Mouse (Mus musculus): ENCODE measurements around the gene Sv2c. TPM values are rescaled to one million over a fixed set of nuclear protein-coding genes. Genes with fewer than 3 reads are reported as not detected.

Sv2c gene
- polyA plus RNA-seq, 1 experiment = 12.0 TPM

DNA sequence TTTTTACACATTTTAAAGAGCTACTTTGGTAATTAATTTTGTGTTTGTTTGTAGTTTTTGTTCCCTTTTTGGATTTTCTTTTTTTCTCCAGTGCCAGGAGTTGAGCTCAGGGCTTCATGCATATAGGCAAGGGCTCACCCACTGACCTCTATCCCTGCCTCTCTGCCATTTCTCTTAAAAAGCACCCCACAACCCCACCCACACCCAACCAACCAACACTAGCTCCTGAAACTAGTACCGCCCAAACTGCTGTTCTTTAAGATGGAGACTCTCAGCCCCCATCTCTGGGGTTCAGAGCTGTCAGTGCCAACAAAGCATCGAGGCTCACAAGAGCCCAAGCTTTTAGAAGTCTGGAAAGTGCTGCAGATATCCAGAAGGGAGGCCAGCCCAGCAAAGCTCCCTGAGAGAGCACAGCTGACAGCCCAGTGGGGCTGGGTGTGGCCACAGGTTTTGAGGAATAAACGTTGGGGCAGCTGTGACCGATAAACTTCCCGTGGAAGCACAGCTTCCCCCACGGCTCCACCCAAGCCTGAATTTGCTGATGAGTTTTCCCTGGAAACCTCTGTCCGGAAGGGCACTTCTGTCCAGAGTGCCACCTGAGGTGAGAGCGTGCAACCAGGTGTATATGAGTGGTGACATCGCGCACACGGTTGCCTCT lies 181.8 kb downstream of the Sv2c start:
- no peak for TF ChIP-seq CTCF (IDR thresholded peaks at IDR 0.05; ENCODE audit: extremely low read depth, insufficient read depth, low read length)
- TF ChIP-seq POLR2A (IDR thresholded peaks at IDR 0.05; ENCODE audit: extremely low read depth, insufficient read depth, low read length) = no peak
- no peak overlapping the region for H3K27ac ChIP-seq (ENCODE audit: insufficient read depth, low read length)
- H3K4me1 ChIP-seq (ENCODE audit: control insufficient read depth, insufficient read depth, low read length) = no peaks in the 10 kb centered on the region
- no peak overlapping the region for H3K4me3 ChIP-seq (ENCODE audit: insufficient read depth, low read length)

- no peaks in the 10 kb centered on the region for H3K4me1 ChIP-seq (ENCODE audit: control insufficient read depth, insufficient read depth, low read length)
- H3K27ac ChIP-seq (ENCODE audit: insufficient read depth, low read length) = no peak overlapping the region
- no peak for TF ChIP-seq CTCF (IDR thresholded peaks at IDR 0.05; ENCODE audit: extremely low read depth, insufficient read depth, low read length)
- TF ChIP-seq POLR2A (IDR thresholded peaks at IDR 0.05; ENCODE audit: extremely low read depth, insufficient read depth, low read length) = no peak
- no peak overlapping the region for H3K4me3 ChIP-seq (ENCODE audit: insufficient read depth, low read length)
These were observed 183.0 kb downstream of the Sv2c start for GRCm38 (mm10) chr13:95949356-95949755.

- H3K27ac ChIP-seq (ENCODE audit: insufficient read depth, low read length) = no peak overlapping the region
- no peak overlapping the region for H3K4me3 ChIP-seq (ENCODE audit: insufficient read depth, low read length)
- no peaks in the 10 kb centered on the region for H3K4me1 ChIP-seq (ENCODE audit: control insufficient read depth, insufficient read depth, low read length)
- TF ChIP-seq CTCF (IDR thresholded peaks at IDR 0.05; ENCODE audit: extremely low read depth, insufficient read depth, low read length) = no peak
- no peak for TF ChIP-seq POLR2A (IDR thresholded peaks at IDR 0.05; ENCODE audit: extremely low read depth, insufficient read depth, low read length)
These were observed 183.6 kb downstream of the Sv2c start for GRCm38 (mm10) chr13:95948821-95949220.

DNA sequence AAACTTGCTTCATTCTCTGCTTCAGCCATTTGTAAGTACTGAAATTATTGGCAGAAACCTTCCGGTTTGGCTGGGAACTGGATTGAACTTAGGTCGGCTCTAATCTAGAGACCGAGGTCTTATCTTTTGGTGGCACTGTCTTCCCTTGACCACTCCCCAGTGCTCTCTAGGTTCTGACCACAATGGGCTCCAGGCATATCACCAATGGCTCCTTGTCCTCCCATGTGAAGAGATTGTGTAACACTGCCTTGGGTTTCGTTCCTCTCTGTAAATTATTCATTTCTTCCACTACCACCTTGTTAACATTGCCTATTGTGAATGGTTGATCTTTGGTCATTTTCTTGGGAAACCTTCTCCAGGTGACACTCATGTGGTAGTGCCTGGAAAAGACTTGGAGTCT lies 184.0 kb downstream of the Sv2c start:
- H3K27ac ChIP-seq (ENCODE audit: insufficient read depth, low read length) = no peak overlapping the region
- TF ChIP-seq CTCF (IDR thresholded peaks at IDR 0.05; ENCODE audit: extremely low read depth, insufficient read depth, low read length) = no peak
- TF ChIP-seq POLR2A (IDR thresholded peaks at IDR 0.05; ENCODE audit: extremely low read depth, insufficient read depth, low read length) = no peak
- no peak overlapping the region for H3K4me3 ChIP-seq (ENCODE audit: insufficient read depth, low read length)
- no peaks in the 10 kb centered on the region for H3K4me1 ChIP-seq (ENCODE audit: control insufficient read depth, insufficient read depth, low read length)

DNA sequence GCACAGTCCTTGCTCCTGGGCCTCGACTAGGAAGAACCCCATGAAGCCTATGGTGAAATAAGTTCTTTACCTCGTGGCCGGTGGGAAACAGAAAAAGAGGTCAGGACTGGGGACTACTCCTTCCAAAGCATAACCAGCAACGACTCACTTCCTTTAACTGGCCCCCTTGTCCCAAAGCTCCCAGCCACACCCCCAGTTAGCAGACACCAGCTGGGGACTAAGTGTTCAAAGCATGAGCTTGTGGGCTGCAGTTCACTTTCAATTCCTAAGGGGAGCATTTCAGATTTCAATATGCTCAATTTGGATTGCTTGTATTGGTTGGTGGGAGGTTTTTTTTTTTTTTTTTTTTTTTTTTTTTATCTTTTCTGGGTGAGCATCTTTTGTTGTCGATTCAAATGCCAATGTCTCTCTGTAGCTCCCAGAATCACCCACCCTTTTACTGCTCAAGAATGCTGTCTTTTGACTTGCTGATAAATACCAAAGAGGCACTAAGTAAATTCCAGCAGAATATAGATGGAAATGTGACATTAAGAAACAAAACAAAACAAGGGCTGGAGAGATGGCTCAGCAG lies 186.4 kb downstream of the Sv2c start:
- Histone ChIP-seq H3K4me1 (ENCODE audit: control insufficient read depth, insufficient read depth, low read length) (peaks cover 2% of the 10 kb centered on the region), H3K27ac (ENCODE audit: insufficient read depth, low read length) (no peak overlapping the region), H3K4me3 (ENCODE audit: insufficient read depth, low read length) (no peak overlapping the region)
- no peak for TF ChIP-seq POLR2A (IDR thresholded peaks at IDR 0.05; ENCODE audit: extremely low read depth, insufficient read depth, low read length)
- no peak for TF ChIP-seq CTCF (IDR thresholded peaks at IDR 0.05; ENCODE audit: extremely low read depth, insufficient read depth, low read length)

- Histone ChIP-seq H3K27ac (ENCODE audit: insufficient read depth, low read length) (no peak overlapping the region), H3K4me3 (ENCODE audit: insufficient read depth, low read length) (no peak overlapping the region), H3K4me1 (ENCODE audit: control insufficient read depth, insufficient read depth, low read length) (peaks cover 2% of the 10 kb centered on the region)
- TF ChIP-seq POLR2A (IDR thresholded peaks at IDR 0.05; ENCODE audit: extremely low read depth, insufficient read depth, low read length) (no peak), CTCF (IDR thresholded peaks at IDR 0.05; ENCODE audit: extremely low read depth, insufficient read depth, low read length) (no peak)
These were observed 187.8 kb downstream of the Sv2c start for GRCm38 (mm10) chr13:95944621-95945020.

DNA sequence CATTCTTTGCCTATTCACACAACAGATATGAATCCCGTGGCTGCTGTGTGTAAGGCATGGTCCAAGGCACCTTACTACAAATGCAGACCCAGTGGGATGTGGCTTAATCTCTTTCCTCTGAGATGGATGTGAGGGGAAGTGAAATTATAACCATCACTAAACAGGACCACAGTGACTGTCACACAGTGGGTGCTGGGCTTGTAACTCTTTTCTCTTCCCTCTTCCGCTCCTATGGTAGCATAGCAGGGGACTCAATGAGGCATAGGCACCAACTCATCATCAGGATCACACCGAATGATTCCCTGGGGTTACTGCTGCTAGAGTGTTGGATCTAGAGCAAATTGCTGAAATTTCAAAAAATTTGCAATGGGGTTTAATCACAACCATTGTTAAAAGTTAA lies 188.5 kb downstream of the Sv2c start:
- no peak overlapping the region for H3K4me3 ChIP-seq (ENCODE audit: insufficient read depth, low read length)
- no peak overlapping the region for H3K27ac ChIP-seq (ENCODE audit: insufficient read depth, low read length)
- peaks cover 2% of the 10 kb centered on the region for H3K4me1 ChIP-seq (ENCODE audit: control insufficient read depth, insufficient read depth, low read length)
- TF ChIP-seq POLR2A (IDR thresholded peaks at IDR 0.05; ENCODE audit: extremely low read depth, insufficient read depth, low read length) = no peak
- TF ChIP-seq CTCF (IDR thresholded peaks at IDR 0.05; ENCODE audit: extremely low read depth, insufficient read depth, low read length) = no peak

DNA sequence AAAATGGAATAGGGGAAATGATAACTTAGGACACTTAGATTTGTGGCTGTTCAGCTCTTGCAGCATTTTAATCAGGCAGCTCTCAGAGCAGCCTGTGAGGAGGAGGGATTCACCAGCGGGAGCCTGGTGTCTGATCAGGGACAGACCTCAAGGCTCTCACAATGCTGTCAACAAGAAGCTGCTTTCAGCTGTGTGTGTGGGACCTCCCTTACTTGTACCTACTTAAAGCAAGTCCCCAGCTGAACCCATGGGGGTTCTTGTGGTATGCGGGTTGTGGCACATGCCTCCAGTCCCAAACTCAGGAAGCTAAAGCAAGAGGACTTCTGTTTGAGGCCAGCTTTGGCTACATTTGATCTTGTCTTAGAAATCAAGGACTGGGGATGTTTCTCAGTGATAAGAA lies 189.8 kb downstream of the Sv2c start:
- TF ChIP-seq POLR2A (IDR thresholded peaks at IDR 0.05; ENCODE audit: extremely low read depth, insufficient read depth, low read length) (no peak), CTCF (IDR thresholded peaks at IDR 0.05; ENCODE audit: extremely low read depth, insufficient read depth, low read length) (no peak)
- Histone ChIP-seq H3K4me1 (ENCODE audit: control insufficient read depth, insufficient read depth, low read length) (peaks cover 2% of the 10 kb centered on the region), H3K27ac (ENCODE audit: insufficient read depth, low read length) (no peak overlapping the region), H3K4me3 (ENCODE audit: insufficient read depth, low read length) (no peak overlapping the region)

GRCm38 (mm10) chr13:95941861-95942260 lies 190.5 kb downstream of the Sv2c start:
- H3K4me1 ChIP-seq (ENCODE audit: control insufficient read depth, insufficient read depth, low read length) = peaks cover 2% of the 10 kb centered on the region
- no peak for TF ChIP-seq CTCF (IDR thresholded peaks at IDR 0.05; ENCODE audit: extremely low read depth, insufficient read depth, low read length)
- no peak for TF ChIP-seq POLR2A (IDR thresholded peaks at IDR 0.05; ENCODE audit: extremely low read depth, insufficient read depth, low read length)
- H3K4me3 ChIP-seq (ENCODE audit: insufficient read depth, low read length) = no peak overlapping the region
- H3K27ac ChIP-seq (ENCODE audit: insufficient read depth, low read length) = no peak overlapping the region

GRCm38 (mm10) chr13:95940811-95941210 lies 191.6 kb downstream of the Sv2c start:
- Histone ChIP-seq H3K4me3 (ENCODE audit: insufficient read depth, low read length) (no peak overlapping the region), H3K4me1 (ENCODE audit: control insufficient read depth, insufficient read depth, low read length) (peaks cover 2% of the 10 kb centered on the region), H3K27ac (ENCODE audit: insufficient read depth, low read length) (no peak overlapping the region)
- TF ChIP-seq CTCF (IDR thresholded peaks at IDR 0.05; ENCODE audit: extremely low read depth, insufficient read depth, low read length) = no peak

Measured in cortical plate, adult 2 months (tissue).